Mouse (Mus musculus) E14TG2a.4 (cell line): ENCODE results near the gene Slc16a9.
"Not testable (repeated sequence)": the region's sequence is repeated elsewhere in the genome, so short reads cannot be mapped to it uniquely, and the experiment has no call there.

Source experiments
- H3K27me3 ChIP-seq: 2 replicates; pipeline ENCODE4 v1.6.1; 2014; ENCODE audit warnings: low read length, control low read depth; ENCODE audit not compliant: insufficient read depth
- H3K36me3 ChIP-seq: 2 replicates; pipeline ENCODE4 v1.6.1; 2014; ENCODE audit warnings: low read length, control low read depth; ENCODE audit not compliant: insufficient read depth
- H3K4me1 ChIP-seq: replicated peaks from 2 replicates; pipeline ENCODE4 v1.6.1; 2014; ENCODE audit warnings: low read depth, low read length, control low read depth
- H3K4me3 ChIP-seq: replicated peaks from 2 replicates; pipeline ENCODE4 v1.5.1; 2014; ENCODE audit warnings: mild to moderate bottlenecking, low read length
- H3K9me3 ChIP-seq: 2 replicates; pipeline ENCODE4 v1.6.1; 2014; ENCODE audit warnings: low read length, control low read depth
- CTCF ChIP-seq: conservative IDR thresholded peaks from 2 replicates; pipeline ENCODE4 v1.5.1; 2014; ENCODE audit warnings: low read length
- NANOG ChIP-seq: IDR thresholded peaks from 2 replicates; pipeline ENCODE4 v1.6.1; 2014; ENCODE audit warnings: borderline replicate concordance, low read length, mixed read lengths
- POU5F1 ChIP-seq: IDR thresholded peaks from 2 replicates; pipeline ENCODE4 v1.6.1; 2014; ENCODE audit warnings: low read length, borderline replicate concordance

Gene Slc16a9

GRCm38 (mm10) chr10:70200889-70201500 lies 43.9 kb upstream of the Slc16a9 start:
- Histone ChIP-seq H3K9me3 (no peaks in the 10 kb centered on the region), H3K4me3 (no peak overlapping the region), H3K4me1 (peaks cover 2% of the 10 kb centered on the region), H3K27me3 (no peaks in the 10 kb centered on the region), H3K36me3 (no peaks in the 10 kb centered on the region)
- TF ChIP-seq NANOG (no peak), CTCF (no peak), POU5F1 (no peak)

GRCm38 (mm10) chr10:70204505-70205399 lies 40.1 kb upstream of the Slc16a9 start, which contains the start of gene Mrln:
Gene Mrln (plus strand): TSS chr10:70204664.
- no peaks in the 10 kb centered on the region for H3K36me3 ChIP-seq
- H3K9me3 ChIP-seq = no peaks in the 10 kb centered on the region
- H3K27me3 ChIP-seq = no peaks in the 10 kb centered on the region
- no peak within 1 kb of the TSS for H3K4me3 ChIP-seq
- TF ChIP-seq NANOG (no peak), POU5F1 (no peak), CTCF (no peak)
- H3K4me1 ChIP-seq = no peaks in the 10 kb centered on the region

- no peaks in the 10 kb centered on the region for H3K36me3 ChIP-seq
- peaks cover 4% of the 10 kb centered on the region for H3K4me1 ChIP-seq
- no peaks in the 10 kb centered on the region for H3K9me3 ChIP-seq
- H3K4me3 ChIP-seq = no peak overlapping the region
- TF ChIP-seq CTCF (no peak), POU5F1 (no peak), NANOG (no peak)
- no peaks in the 10 kb centered on the region for H3K27me3 ChIP-seq
Measured at GRCm38 (mm10) chr10:70211281-70211680, 33.6 kb upstream of the Slc16a9 start.

- Histone ChIP-seq H3K4me1 (peaks cover 10% of the 10 kb centered on the region), H3K27me3 (no peaks in the 10 kb centered on the region), H3K4me3 (no peak overlapping the region), H3K36me3 (no peaks in the 10 kb centered on the region), H3K9me3 (no peaks in the 10 kb centered on the region)
- TF ChIP-seq POU5F1 (no peak), CTCF (no peak), NANOG (no peak)
Measured at GRCm38 (mm10) chr10:70220971-70221370, 23.9 kb upstream of the Slc16a9 start.

GRCm38 (mm10) chr10:70222231-70222630 lies 22.7 kb upstream of the Slc16a9 start:
- H3K9me3 ChIP-seq, H3K27me3 ChIP-seq, H3K36me3 ChIP-seq, H3K4me1 ChIP-seq, H3K4me3 ChIP-seq: not testable (repeated sequence)

GRCm38 (mm10) chr10:70224571-70224970 lies 20.3 kb upstream of the Slc16a9 start:
- TF ChIP-seq NANOG = no peak
- TF ChIP-seq POU5F1 = no peak
- TF ChIP-seq CTCF = no peak
- no peaks in the 10 kb centered on the region for H3K36me3 ChIP-seq
- H3K27me3 ChIP-seq = 0 out of 2 replicates have a peak, but pooled peaks cover 9% of the 10 kb centered on the region
- no peaks in the 10 kb centered on the region for H3K9me3 ChIP-seq
- no peak overlapping the region for H3K4me3 ChIP-seq
- 0 out of 2 replicates have a peak, but pooled peaks cover 7% of the 10 kb centered on the region for H3K4me1 ChIP-seq

GRCm38 (mm10) chr10:70225760-70226159 lies 19.1 kb upstream of the Slc16a9 start:
- Histone ChIP-seq H3K4me3 (no peak overlapping the region), H3K36me3 (no peaks in the 10 kb centered on the region), H3K9me3 (no peaks in the 10 kb centered on the region), H3K27me3 (peaks cover 15% of the 10 kb centered on the region; the same call in 1 of the 2 replicates), H3K4me1 (0 out of 2 replicates have a peak, but pooled peaks cover 7% of the 10 kb centered on the region)
- TF ChIP-seq POU5F1 = no peak
- TF ChIP-seq NANOG = no peak
- TF ChIP-seq CTCF = no peak

- no peaks in the 10 kb centered on the region for H3K9me3 ChIP-seq
- 0 out of 2 replicates have a peak, but pooled peaks cover 7% of the 10 kb centered on the region for H3K4me1 ChIP-seq
- H3K36me3 ChIP-seq = no peaks in the 10 kb centered on the region
- H3K4me3 ChIP-seq = no peak overlapping the region
- TF ChIP-seq NANOG (no peak), POU5F1 (no peak), CTCF (no peak)
- H3K27me3 ChIP-seq = peaks cover 17% of the 10 kb centered on the region; the same call in 1 of the 2 replicates
Measured at GRCm38 (mm10) chr10:70226608-70227007, 18.3 kb upstream of the Slc16a9 start.

GRCm38 (mm10) chr10:70230352-70230751 lies 14.5 kb upstream of the Slc16a9 start:
- Histone ChIP-seq H3K4me1 (0 out of 2 replicates have a peak, but pooled peaks cover 4% of the 10 kb centered on the region), H3K4me3 (no peak overlapping the region), H3K36me3 (no peaks in the 10 kb centered on the region), H3K27me3 (peaks cover 17% of the 10 kb centered on the region; the same call in 1 of the 2 replicates), H3K9me3 (peaks cover 5% of the 10 kb centered on the region)
- no peak for TF ChIP-seq CTCF
- TF ChIP-seq NANOG = no peak
- TF ChIP-seq POU5F1 = no peak
